Mouse (Mus musculus) heart, postnatal 4 days (tissue): Measurements from ENCODE around the gene Fndc3b. TPM values are rescaled to one million over a fixed set of nuclear protein-coding genes. Genes with fewer than 3 reads are reported as not detected.

Experiments used
- DNase-seq: peaks from one replicate; pipeline ENCODE4 v3.0.0; 2021
- total RNA-seq, 2 experiments: library from RNA; stranded (reverse); gene quantifications; 2 replicates each; pipeline ENCODE4 v1.2.3; 2021

Gene Fndc3b
- total RNA-seq, 2 experiments from 2014 or later, result 83.4 to 89.7 TPM

GRCm38 (mm10) chr3:27617733-27618132 lies 93.4 kb downstream of the Fndc3b start:
- DNase-seq, result no peak

DNA sequence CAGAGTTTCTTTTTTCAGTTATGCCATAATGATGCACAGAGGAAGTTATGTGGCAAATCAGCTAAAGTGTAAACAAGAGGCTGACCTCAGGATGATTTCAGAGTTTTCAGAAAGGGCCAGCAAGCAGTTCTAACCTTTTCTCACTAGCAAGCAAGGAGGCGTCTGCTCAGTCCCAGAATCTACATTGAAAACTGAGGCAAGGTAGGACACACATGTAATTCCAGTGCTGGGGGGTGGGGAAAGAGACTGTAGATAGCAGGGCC lies 93.9 kb downstream of the Fndc3b start:
- no peak for DNase-seq

DNA sequence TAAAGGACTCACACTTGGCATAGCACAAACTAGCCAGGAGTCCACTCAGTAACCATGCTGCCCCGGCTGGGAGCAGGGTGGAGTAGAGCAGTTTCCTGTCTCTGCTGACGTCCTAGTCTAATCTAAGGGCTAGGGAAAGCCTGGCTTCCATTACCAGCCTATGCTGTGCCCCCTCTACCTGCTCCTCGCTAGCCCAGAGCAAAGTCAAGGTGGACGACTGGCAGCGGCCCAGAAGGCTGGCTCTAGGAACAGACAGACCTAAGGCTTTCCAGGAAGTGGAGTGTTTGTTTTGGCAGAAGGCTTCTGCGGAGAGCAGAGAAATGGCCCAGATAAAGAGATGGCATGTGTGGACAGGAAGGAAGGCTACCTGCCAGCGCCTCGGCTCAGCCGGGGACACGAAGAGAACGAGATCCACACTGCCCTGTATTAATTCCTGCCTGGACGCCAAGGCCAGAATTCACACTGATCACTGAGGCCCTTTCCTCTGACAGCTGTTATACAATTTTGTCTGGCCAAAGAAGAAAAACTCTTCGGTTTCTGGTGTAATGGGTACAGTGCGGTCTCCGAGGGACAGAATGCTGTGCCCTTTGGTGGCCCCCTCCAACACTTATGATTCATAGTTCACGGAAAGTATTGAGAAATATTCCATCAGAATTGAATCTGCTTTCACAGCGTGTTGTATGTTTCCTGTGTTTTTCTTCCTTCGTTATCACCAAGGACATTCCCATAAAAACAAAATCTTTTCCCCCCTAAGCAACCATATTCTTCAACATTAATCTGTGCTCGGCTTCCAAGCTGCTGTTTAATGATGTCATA lies 94.5 kb downstream of the Fndc3b start:
- peak; percentile 72 for DNase-seq

- DNase-seq, result no peak
These were observed 95.6 kb downstream of the Fndc3b start for GRCm38 (mm10) chr3:27615479-27615878.

DNA sequence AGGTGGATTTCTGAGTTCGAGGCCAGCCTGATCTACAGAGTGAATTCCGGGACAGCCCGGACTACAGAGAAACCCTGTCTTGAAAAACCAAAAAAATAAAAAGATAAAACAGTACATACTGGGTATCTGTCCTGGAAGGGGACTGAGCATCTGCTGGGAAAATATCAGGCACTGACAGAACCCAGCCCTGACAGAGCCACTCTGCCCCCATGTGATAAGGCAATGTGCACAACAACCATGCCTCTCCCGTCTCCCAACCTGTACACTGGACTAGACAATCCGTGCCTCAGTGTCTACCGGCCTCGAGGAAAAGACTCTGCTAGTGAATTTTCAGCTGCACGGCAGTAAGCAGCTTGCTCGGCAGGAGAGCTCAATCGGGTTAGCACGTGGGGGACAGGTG lies 97.3 kb downstream of the Fndc3b start:
- no peak for DNase-seq

DNA sequence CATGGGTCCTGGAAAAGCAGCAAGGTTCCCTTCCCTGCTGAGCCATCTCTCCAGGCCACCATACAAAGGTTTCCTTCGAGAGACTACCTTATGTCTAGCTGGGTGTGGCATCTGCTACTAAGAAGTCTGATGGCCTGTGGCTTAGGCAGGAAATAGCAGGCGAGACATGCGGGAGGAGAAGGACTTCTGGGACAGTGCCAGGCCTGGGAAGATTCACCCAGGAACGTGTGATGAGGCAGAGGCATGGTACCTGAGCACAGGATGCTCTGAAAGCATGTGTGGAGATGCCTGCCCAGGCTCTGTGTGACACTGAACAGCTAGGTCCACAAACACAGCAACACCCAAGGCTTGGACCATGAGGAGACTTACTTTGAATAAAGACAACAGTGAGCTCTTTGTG lies 98.1 kb downstream of the Fndc3b start:
- DNase-seq, result no peak

DNA sequence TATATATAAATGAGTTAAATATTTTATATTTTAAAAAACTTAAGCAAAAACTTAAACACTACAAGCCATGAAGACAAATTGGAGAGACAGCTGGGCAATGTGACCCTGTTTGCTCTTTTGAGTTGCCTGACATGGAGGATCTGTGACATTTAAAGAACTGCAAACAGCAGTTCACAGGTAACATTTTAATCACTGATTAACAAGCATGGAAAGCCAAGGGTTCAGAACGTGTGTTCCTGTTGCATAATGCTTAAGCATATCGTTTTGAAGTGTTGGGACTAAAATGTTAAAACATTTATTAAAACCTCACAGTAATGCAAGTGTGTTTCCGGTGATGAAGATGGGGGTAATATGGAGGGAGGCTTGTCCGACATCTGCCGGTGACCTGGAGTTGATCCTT lies 99.1 kb downstream of the Fndc3b start:
- DNase-seq, result no peak

GRCm38 (mm10) chr3:27610547-27610946 lies 100.6 kb downstream of the Fndc3b start:
- no peak for DNase-seq

GRCm38 (mm10) chr3:27610089-27610488 lies 101.0 kb downstream of the Fndc3b start:
- no peak for DNase-seq

GRCm38 (mm10) chr3:27607796-27608151 lies 103.3 kb downstream of the Fndc3b start:
- peak; percentile 59 for DNase-seq

- DNase-seq, result peak; percentile 73
These were observed 103.9 kb downstream of the Fndc3b start for GRCm38 (mm10) chr3:27607081-27607795.

DNA sequence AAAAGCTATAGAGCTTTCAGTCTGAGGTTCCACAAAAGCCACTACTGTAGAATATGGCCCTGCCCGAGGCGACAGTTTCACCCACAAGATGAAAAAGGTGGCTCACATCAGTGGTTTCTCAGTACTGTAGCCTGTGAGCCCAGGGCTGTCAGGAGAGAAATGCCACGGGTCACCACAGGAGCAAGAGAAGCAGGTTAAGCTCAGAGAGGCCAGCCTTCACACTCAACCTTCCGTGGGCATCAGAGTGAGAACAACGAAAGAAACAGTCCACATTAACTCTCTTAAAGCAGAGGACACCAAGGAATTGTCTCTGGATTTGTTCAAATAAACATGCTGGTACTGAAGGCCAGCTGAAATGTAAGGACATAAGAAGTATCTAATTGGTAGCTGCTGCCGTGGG lies 104.5 kb downstream of the Fndc3b start:
- DNase-seq, result no peak

DNA sequence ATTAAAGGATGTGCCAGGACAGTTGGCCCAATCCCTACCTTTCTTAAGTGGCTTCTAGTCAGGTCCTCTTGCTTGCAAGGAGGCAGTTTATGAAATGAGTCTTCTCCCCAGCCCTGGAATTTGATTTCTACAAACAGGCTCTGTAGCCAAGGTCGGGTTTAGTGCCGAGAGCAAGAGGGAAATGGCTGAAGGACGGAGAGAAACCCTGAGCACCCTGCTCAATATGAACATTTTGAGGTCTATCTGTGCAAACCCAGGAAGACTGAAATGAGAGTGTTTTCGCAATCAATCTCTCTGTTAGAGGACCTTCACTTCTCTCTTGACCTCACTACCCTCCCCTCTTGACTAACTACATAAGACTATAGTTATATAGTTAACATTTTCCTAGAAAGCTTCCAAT lies 105.5 kb downstream of the Fndc3b start:
- DNase-seq, result no peak

- DNase-seq, result no peak
These were observed 106.0 kb downstream of the Fndc3b start for GRCm38 (mm10) chr3:27605081-27605480.

GRCm38 (mm10) chr3:27604629-27605028 lies 106.5 kb downstream of the Fndc3b start:
- no peak for DNase-seq

DNA sequence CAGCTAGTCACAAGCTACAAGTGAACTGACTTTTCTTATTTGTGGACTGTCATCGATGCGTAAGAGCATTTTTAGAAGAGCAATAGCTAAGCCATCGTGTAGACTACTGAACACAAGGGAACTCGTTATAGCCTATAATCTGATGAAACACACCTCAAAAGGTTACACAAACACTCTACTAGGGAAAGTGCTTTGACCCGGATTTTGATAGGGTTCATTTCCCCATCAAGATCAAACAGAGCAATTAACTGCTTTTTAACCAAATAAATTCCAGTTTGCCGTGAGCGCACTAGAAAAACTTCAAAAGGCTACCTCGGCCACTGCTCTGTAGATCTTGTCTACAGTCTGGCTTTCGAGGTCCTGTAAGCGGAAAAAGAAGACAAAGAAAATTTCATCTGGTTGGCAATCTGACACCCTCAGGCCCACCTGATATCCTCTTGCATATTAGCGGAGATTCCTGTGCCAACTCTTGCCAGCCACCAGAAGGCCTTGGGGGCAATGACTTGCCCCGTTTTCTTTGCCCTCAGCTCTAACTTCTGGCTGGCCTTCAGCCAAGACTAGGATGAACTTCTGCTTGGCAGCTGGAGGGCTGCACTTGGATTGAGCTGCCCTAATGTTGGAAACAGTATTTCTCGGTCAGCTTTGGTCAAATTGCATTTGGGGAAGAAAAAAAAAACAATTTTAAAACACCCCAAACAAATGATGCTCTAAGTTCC lies 107.0 kb downstream of the Fndc3b start:
- DNase-seq, result no peak

- DNase-seq, result peak; percentile 43
These were observed 110.5 kb downstream of the Fndc3b start for GRCm38 (mm10) chr3:27600645-27601044.

DNA sequence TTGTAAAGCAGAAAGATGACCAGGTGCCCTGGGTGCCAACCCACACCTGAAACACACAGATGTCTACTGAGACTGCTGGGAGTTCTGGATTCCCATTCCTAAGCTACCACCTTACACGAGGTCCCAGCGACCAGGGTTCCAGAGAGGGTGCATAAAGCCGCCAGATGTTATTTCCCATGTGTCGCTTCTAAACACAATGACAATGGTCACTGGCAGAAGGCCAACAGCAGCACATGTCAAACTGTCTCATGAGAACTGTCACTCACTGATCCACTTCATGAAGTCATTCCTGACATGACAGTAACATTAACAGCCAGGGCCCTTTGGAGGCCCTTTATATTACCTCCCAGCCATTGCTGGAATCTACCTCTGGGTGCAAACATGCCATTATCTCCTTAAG lies 110.9 kb downstream of the Fndc3b start:
- DNase-seq, result peak; percentile 49

DNA sequence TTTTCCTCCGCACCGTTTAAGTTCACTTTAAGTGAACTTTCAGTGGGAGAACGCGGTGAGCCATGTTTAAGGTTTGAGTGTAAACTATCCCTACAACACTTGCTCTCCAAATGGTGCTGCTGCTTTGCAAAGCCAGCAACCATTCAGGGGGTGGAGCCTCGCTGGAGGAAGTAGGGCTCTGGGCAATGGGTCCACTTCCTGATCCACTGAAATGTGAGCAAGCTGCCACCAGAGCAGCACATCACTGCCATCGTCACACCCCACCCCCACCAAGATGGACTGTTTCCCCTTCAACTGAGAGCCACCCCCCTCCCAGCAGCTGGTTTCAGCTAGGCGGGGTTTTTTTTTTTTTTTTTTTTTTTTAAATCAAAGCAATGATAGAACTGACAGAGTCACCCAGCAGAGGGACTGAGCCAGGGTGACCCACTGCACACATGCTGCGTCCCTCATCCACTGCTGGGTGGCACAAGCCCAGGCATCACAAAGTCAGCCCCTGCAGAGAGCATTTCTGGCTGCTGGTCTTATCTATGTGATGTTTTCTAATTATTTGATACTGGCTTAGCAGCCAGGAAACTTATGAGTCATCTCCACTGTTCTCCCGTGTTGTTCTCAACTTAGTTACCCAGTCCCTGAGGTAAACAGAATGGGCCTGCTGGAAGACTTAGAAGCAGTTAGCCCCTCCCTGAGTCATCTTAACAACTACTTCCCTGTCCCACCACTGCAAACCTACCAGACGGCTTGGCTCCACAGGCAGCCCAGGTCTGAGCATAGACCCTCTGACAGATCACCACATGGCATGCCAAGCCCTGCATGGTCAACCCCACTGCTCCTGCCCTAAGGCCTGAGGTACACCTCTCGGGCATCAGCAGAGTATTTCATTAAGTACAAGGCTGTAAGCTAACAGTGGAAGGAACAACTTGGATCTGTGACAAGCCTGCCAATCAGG lies 112.4 kb downstream of the Fndc3b start:
- no peak for DNase-seq

GRCm38 (mm10) chr3:27593485-27594138 lies 117.5 kb downstream of the Fndc3b start:
- DNase-seq, result no peak

GRCm38 (mm10) chr3:27592728-27593484 lies 118.2 kb downstream of the Fndc3b start:
- no peak for DNase-seq
